Mouse (Mus musculus) thymus, postnatal 36 days (tissue): ENCODE data around the gene Ghrhr.

Source experiments
- DNase-seq, 2 experiments: peaks; one replicate each; pipeline ENCODE4 v3.0.0; 2022; ENCODE audit warnings: mixed read lengths in 2 of 2

Gene Ghrhr

GRCm38 (mm10) chr6:55353711-55354445 is 22.2 kb upstream of the Ghrhr start:
- no peak for DNase-seq

- DNase-seq: no peak
Measured at GRCm38 (mm10) chr6:55354456-55355117, 21.5 kb upstream of the Ghrhr start.

GRCm38 (mm10) chr6:55355575-55355974 is 20.5 kb upstream of the Ghrhr start:
- DNase-seq: no peak

GRCm38 (mm10) chr6:55356017-55356703 is 19.9 kb upstream of the Ghrhr start:
- no peak for DNase-seq

GRCm38 (mm10) chr6:55356976-55357635 is 19.0 kb upstream of the Ghrhr start:
- no peak for DNase-seq

GRCm38 (mm10) chr6:55357636-55358031 is 18.5 kb upstream of the Ghrhr start:
- no peak for DNase-seq

- DNase-seq: no peak
Measured at GRCm38 (mm10) chr6:55358731-55359143, 17.4 kb upstream of the Ghrhr start.

GRCm38 (mm10) chr6:55362663-55363062 is 13.4 kb upstream of the Ghrhr start:
- no peak for DNase-seq

GRCm38 (mm10) chr6:55367126-55367525 is 9.0 kb upstream of the Ghrhr start:
- no peak for DNase-seq

- DNase-seq: no peak
Measured at GRCm38 (mm10) chr6:55370831-55371230, 5.3 kb upstream of the Ghrhr start.

- no peak for DNase-seq
Measured at GRCm38 (mm10) chr6:55376511-55376910, 416 bp downstream of the Ghrhr start.

- no peak for DNase-seq
Measured at GRCm38 (mm10) chr6:55377461-55377860, 1.4 kb downstream of the Ghrhr start.

- DNase-seq: peak; percentile 20 to 35
Measured at GRCm38 (mm10) chr6:55379641-55380335, 3.7 kb downstream of the Ghrhr start.

GRCm38 (mm10) chr6:55381966-55382365 is 5.9 kb downstream of the Ghrhr start:
- DNase-seq: no peak

GRCm38 (mm10) chr6:55383897-55384296 is 7.8 kb downstream of the Ghrhr start:
- DNase-seq: peak; percentile 34 to 48

- DNase-seq: no peak
Measured at GRCm38 (mm10) chr6:55384356-55384951, 8.4 kb downstream of the Ghrhr start.

- no peak for DNase-seq
Measured at GRCm38 (mm10) chr6:55388546-55389169, 12.6 kb downstream of the Ghrhr start.

- DNase-seq: no peak
Measured at GRCm38 (mm10) chr6:55389321-55389720, 13.2 kb downstream of the Ghrhr start.

GRCm38 (mm10) chr6:55391814-55392213 is 15.7 kb downstream of the Ghrhr start:
- DNase-seq: no peak

GRCm38 (mm10) chr6:55392453-55392852 is 16.4 kb downstream of the Ghrhr start:
- peak; percentile 44 to 54 for DNase-seq

GRCm38 (mm10) chr6:55394854-55395253 is 18.8 kb downstream of the Ghrhr start:
- DNase-seq: no peak

GRCm38 (mm10) chr6:55396176-55396575 is 20.1 kb downstream of the Ghrhr start:
- no peak for DNase-seq
